Mouse (Mus musculus): ENCODE results near the gene Tfg.

GRCm38 (mm10) chr16:56670941-56671340, 46.3 kb downstream of the Tfg start:
- TF ChIP-seq CTCF (IDR thresholded peaks at IDR 0.05; ENCODE audit: low read depth) (no peak), EP300 (IDR thresholded peaks at IDR 0.05; ENCODE audit: low read depth) (no peak)
